ENCODE assay signal across 8 mouse cellular contexts in genomic region chr7:120830431-120831381, GRCm38 (mm10). TPM values are rescaled to one million over a fixed set of nuclear protein-coding genes. Genes with fewer than 3 reads are reported as not detected.
DNase-seq lines count a peak whose midpoint lies in the region; ATAC-seq and TF ChIP-seq lines count a peak whose summit lies in the region.

No protein-coding gene starts in this region.

- H3K9ac ChIP-seq in liver, embryonic 14.5 days (replicated peaks) = peak overlapping the region; percentile 50
- H3K9ac ChIP-seq in stomach, postnatal 0 days (ENCODE audit: low read length) = peak overlapping the region; percentile 78

- TF ChIP-seq CTCF in kidney, adult 2 months (conservative IDR thresholded peaks at IDR 0.05; ENCODE audit: insufficient read depth, insufficient read length, low read depth, low read length) = no peak
- no peak for TF ChIP-seq CTCF in liver, embryonic 14.5 days (IDR thresholded peaks at IDR 0.05; ENCODE audit: low read depth)
- no peak for TF ChIP-seq CTCF in stomach, postnatal 0 days (IDR thresholded peaks at IDR 0.05; ENCODE audit: low read depth)

- 1% methylated on average over 46 of the region's 46 CpGs for WGBS in embryonic facial prominence, embryonic 10.5 days
- under 1% methylated on average over 46 of the region's 46 CpGs for WGBS in kidney, adult 2 months
- WGBS in liver, embryonic 14.5 days (ENCODE audit: insufficient replicate concordance) = under 1% methylated on average over 46 of the region's 46 CpGs
- under 1% methylated on average over 46 of the region's 46 CpGs for WGBS in stomach, postnatal 0 days

- H3K4me2 ChIP-seq in liver, embryonic 14.5 days (ENCODE audit: low read depth) = peak overlapping the region; percentile 93
- H3K4me2 ChIP-seq in stomach, postnatal 0 days (replicated peaks; ENCODE audit: low read depth) = peak overlapping the region; percentile 95

- peak overlapping the region; percentile 82 for H3K27ac ChIP-seq in embryonic facial prominence, embryonic 10.5 days (replicated peaks)
- peak overlapping the region; percentile 75 for H3K27ac ChIP-seq in kidney, adult 2 months (ENCODE audit: insufficient read depth, low read depth, low read length)
- H3K27ac ChIP-seq in liver, embryonic 14.5 days = no peak overlapping the region
- peak overlapping the region; percentile 89 for H3K27ac ChIP-seq in stomach, postnatal 0 days (replicated peaks)

- H3K36me3 ChIP-seq in embryonic facial prominence, embryonic 10.5 days (replicated peaks) = no peaks in the 10 kb centered on the region
- no peaks in the 10 kb centered on the region for H3K36me3 ChIP-seq in kidney, adult 2 months (ENCODE audit: control insufficient read depth, insufficient read depth, low read length)
- H3K36me3 ChIP-seq in liver, embryonic 14.5 days (replicated peaks; ENCODE audit: control insufficient read depth, insufficient read depth, low read depth) = no peaks in the 10 kb centered on the region
- H3K36me3 ChIP-seq in stomach, postnatal 0 days (ENCODE audit: control insufficient read depth, insufficient read depth, low read length) = no peaks in the 10 kb centered on the region

- ATAC-seq in liver, embryonic 14.5 days (ENCODE audit: insufficient read depth) = peak; percentile 7; the same call in 1 of the 2 replicates
- ATAC-seq in stomach, postnatal 0 days (ENCODE audit: low FRiP score, low TSS enrichment) = peak; percentile 79

- peaks cover 25% of the 10 kb centered on the region for H3K4me1 ChIP-seq in embryonic facial prominence, embryonic 10.5 days
- peaks cover 4% of the 10 kb centered on the region; the same call in 1 of the 2 replicates for H3K4me1 ChIP-seq in kidney, adult 2 months (ENCODE audit: control insufficient read depth, insufficient read depth, low read length)
- H3K4me1 ChIP-seq in liver, embryonic 14.5 days (replicated peaks; ENCODE audit: control insufficient read depth in 2 of 2, insufficient read depth in 2 of 2, low read length in 1 of 2) = peaks cover 20 to 21% of the 10 kb centered on the region in 2 experiments
- H3K4me1 ChIP-seq in stomach, postnatal 0 days (replicated peaks; ENCODE audit: control insufficient read depth, insufficient read depth) = no peaks in the 10 kb centered on the region

- TF ChIP-seq POLR2A in kidney, adult 2 months (IDR thresholded peaks at IDR 0.05; ENCODE audit: low read depth, low read length) = peak; percentile 3

- H3K9me3 ChIP-seq in embryonic facial prominence, embryonic 10.5 days = no peaks in the 10 kb centered on the region
- no peaks in the 10 kb centered on the region for H3K9me3 ChIP-seq in liver, embryonic 14.5 days (ENCODE audit: control insufficient read depth, low read length)
- no peaks in the 10 kb centered on the region for H3K9me3 ChIP-seq in stomach, postnatal 0 days (ENCODE audit: control insufficient read depth, low read length)

- peaks cover 60% of the 10 kb centered on the region for H3K27me3 ChIP-seq in embryonic facial prominence, embryonic 10.5 days (replicated peaks; ENCODE audit: low read depth, poor library complexity, severe bottlenecking)
- no peaks in the 10 kb centered on the region for H3K27me3 ChIP-seq in kidney, adult 2 months (replicated peaks; ENCODE audit: control insufficient read depth, insufficient read depth, low read length)
- H3K27me3 ChIP-seq in liver, embryonic 14.5 days (ENCODE audit: control insufficient read depth, insufficient read depth, low read length) = peaks cover 18% of the 10 kb centered on the region
- H3K27me3 ChIP-seq in stomach, postnatal 0 days (ENCODE audit: control insufficient read depth, insufficient read depth, low read length) = no peaks in the 10 kb centered on the region

- no peak for TF ChIP-seq EP300 in liver, embryonic 14.5 days (IDR thresholded peaks at IDR 0.05; ENCODE audit: low read depth)
- no peak for TF ChIP-seq EP300 in stomach, postnatal 0 days (optimal IDR thresholded peaks at IDR 0.05)

- peak overlapping the region; percentile 74 for H3K4me3 ChIP-seq in embryonic facial prominence, embryonic 10.5 days
- H3K4me3 ChIP-seq in kidney, adult 2 months (ENCODE audit: insufficient read depth, low read depth, low read length) = peak overlapping the region; percentile 68
- H3K4me3 ChIP-seq in liver, embryonic 14.5 days (ENCODE audit: insufficient read depth in 1 of 2, low read depth in 2 of 2, low read length in 2 of 2) = peak overlapping the region; percentile 50 to 66
- H3K4me3 ChIP-seq in stomach, postnatal 0 days (ENCODE audit: low read depth, low read length) = peak overlapping the region; percentile 69

- DNase-seq in 3T3-L1 (ENCODE audit: low read depth, low spot score) = peak; percentile 41
- peak; percentile 75 to 89 for DNase-seq in adrenal gland, adult (ENCODE audit: inconsistent age in 2 of 2, low spot score in 1 of 2)
- DNase-seq in embryonic facial prominence, embryonic 10.5 days (ENCODE audit: low spot score) = peak; percentile 74
- peak; percentile 79 for DNase-seq in heart, adult 8-10 months (ENCODE audit: low spot score)
- peak; percentile 82 for DNase-seq in kidney, adult 2 months
- DNase-seq in liver, embryonic 14.5 days (ENCODE audit: low read depth in 3 of 3, low spot score in 3 of 3) = peak in 1 of 3 experiments; percentile 50
- peak; percentile 46 to 51 for DNase-seq in natural killer cell, adult 2 months (ENCODE audit: low spot score in 2 of 2)
- DNase-seq in stomach, postnatal 0 days (ENCODE audit: low spot score) = peak; percentile 79

RNA-seq across cellular contexts. Expression of gene Eef2k, which starts 11.9 kb away (rescaled TPM):
- 33.8 and 34.5 TPM in 2 replicates for polyA plus RNA-seq in embryonic facial prominence, embryonic 10.5 days (2016; fragmentation: Nextera tagmentation; extraction: Ambion mirVana)
- total RNA-seq in heart, adult 8-10 months (2022) = 10 to 100 TPM; 23.0 to 42.1 (median 30.7) TPM
- 5.5 and 6.4 TPM in 2 replicates for polyA plus RNA-seq in kidney, adult 2 months (2012; rRNA removed)
- polyA plus RNA-seq in liver, embryonic 14.5 days (2012; rRNA removed) = 21.5 and 30.2 TPM in 2 replicates
- polyA plus RNA-seq in liver, embryonic 14.5 days (2014; fragmentation: Nextera tagmentation; extraction: Ambion mirVana) = 13.4 and 14.5 TPM in 2 replicates
- polyA plus RNA-seq in stomach, postnatal 0 days (2015; fragmentation: Nextera tagmentation; extraction: Ambion mirVana) = 39.9 and 42.0 TPM in 2 replicates

RNA-seq across cellular contexts. Expression of gene Gm5737, which starts 18.5 kb away (rescaled TPM):
- polyA plus RNA-seq in embryonic facial prominence, embryonic 10.5 days (2016; fragmentation: Nextera tagmentation; extraction: Ambion mirVana) = not detected in 2 replicates
- total RNA-seq in heart, adult 8-10 months (2022) = not detected
- polyA plus RNA-seq in kidney, adult 2 months (2012; rRNA removed) = not detected in 2 replicates
- polyA plus RNA-seq in liver, embryonic 14.5 days (2012; rRNA removed) = not detected in 2 replicates
- not detected in 2 replicates for polyA plus RNA-seq in liver, embryonic 14.5 days (2014; fragmentation: Nextera tagmentation; extraction: Ambion mirVana)
- not detected in 2 replicates for polyA plus RNA-seq in stomach, postnatal 0 days (2015; fragmentation: Nextera tagmentation; extraction: Ambion mirVana)
